Mouse (Mus musculus): ENCODE measurements around the gene Tox4. TPM values are rescaled to one million over a fixed set of nuclear protein-coding genes. Genes with fewer than 3 reads are reported as not detected.

Tox4 gene
- polyA plus RNA-seq, 1 experiment from 2014 or later, result 46.9 TPM

- Histone ChIP-seq H3K4me1 (ENCODE audit: control insufficient read depth, insufficient read depth, low read depth, low read length) (peaks cover 15% of the 10 kb centered on the region), H3K27ac (ENCODE audit: low read depth, low read length) (no peak overlapping the region), H3K4me2 (ENCODE audit: low read length) (no peak overlapping the region), H3K4me3 (ENCODE audit: low read length) (no peak overlapping the region), H3K9me3 (ENCODE audit: control insufficient read depth, low read length) (no peaks in the 10 kb centered on the region), H3K36me3 (ENCODE audit: control insufficient read depth, insufficient read depth, low read length) (0 out of 2 replicates have a peak, but pooled peaks cover 2% of the 10 kb centered on the region), H3K27me3 (replicated peaks; ENCODE audit: control insufficient read depth, insufficient read depth, low read length) (no peaks in the 10 kb centered on the region), H3K9ac (ENCODE audit: low read depth, low read length) (no peak overlapping the region)
- 50% methylated on average over 6 of the region's 6 CpGs for WGBS
- ATAC-seq, result no peak
These were observed 40.4 kb downstream of the Tox4 start for GRCm38 (mm10) chr14:52319361-52319760.

- Histone ChIP-seq H3K4me2 (ENCODE audit: low read length) (peak overlapping the region; percentile 69), H3K4me3 (ENCODE audit: low read length) (no peak overlapping the region), H3K36me3 (ENCODE audit: control insufficient read depth, insufficient read depth, low read length) (no peaks in the 10 kb centered on the region), H3K4me1 (ENCODE audit: control insufficient read depth, insufficient read depth, low read depth, low read length) (peaks cover 13% of the 10 kb centered on the region), H3K9me3 (ENCODE audit: control insufficient read depth, low read length) (no peaks in the 10 kb centered on the region), H3K9ac (ENCODE audit: low read depth, low read length) (no peak overlapping the region), H3K27me3 (replicated peaks; ENCODE audit: control insufficient read depth, insufficient read depth, low read length) (no peaks in the 10 kb centered on the region), H3K27ac (ENCODE audit: low read depth, low read length) (no peak overlapping the region)
- ATAC-seq, result no peak
- 1% methylated on average over 4 of the region's 4 CpGs for WGBS
These were observed 46.9 kb downstream of the Tox4 start for GRCm38 (mm10) chr14:52325890-52326289.

GRCm38 (mm10) chr14:52327375-52327901 lies 48.5 kb downstream of the Tox4 start:
- peak overlapping the region; percentile 50 for H3K4me3 ChIP-seq (ENCODE audit: low read length)
- peak overlapping the region; percentile 63 for H3K9ac ChIP-seq (ENCODE audit: low read depth, low read length)
- ATAC-seq, result peak; percentile 87
- H3K36me3 ChIP-seq (ENCODE audit: control insufficient read depth, insufficient read depth, low read length), result no peaks in the 10 kb centered on the region
- peak overlapping the region; percentile 80 for H3K27ac ChIP-seq (ENCODE audit: low read depth, low read length)
- H3K9me3 ChIP-seq (ENCODE audit: control insufficient read depth, low read length), result no peaks in the 10 kb centered on the region
- peak overlapping the region; percentile 69 for H3K4me2 ChIP-seq (ENCODE audit: low read length)
- under 1% methylated on average over 14 of the region's 14 CpGs for WGBS
- H3K4me1 ChIP-seq (ENCODE audit: control insufficient read depth, insufficient read depth, low read depth, low read length), result peaks cover 13% of the 10 kb centered on the region
- no peaks in the 10 kb centered on the region for H3K27me3 ChIP-seq (replicated peaks; ENCODE audit: control insufficient read depth, insufficient read depth, low read length)

- ATAC-seq, result peak; percentile 83
- Histone ChIP-seq H3K36me3 (ENCODE audit: control insufficient read depth, insufficient read depth, low read length) (no peaks in the 10 kb centered on the region), H3K4me3 (ENCODE audit: low read length) (peak within 1 kb of the TSS; percentile 50), H3K4me2 (ENCODE audit: low read length) (peak within 1 kb of the TSS; percentile 69), H3K27me3 (replicated peaks; ENCODE audit: control insufficient read depth, insufficient read depth, low read length) (no peaks in the 10 kb centered on the region), H3K9me3 (ENCODE audit: control insufficient read depth, low read length) (no peaks in the 10 kb centered on the region), H3K4me1 (ENCODE audit: control insufficient read depth, insufficient read depth, low read depth, low read length) (peaks cover 13% of the 10 kb centered on the region), H3K27ac (ENCODE audit: low read depth, low read length) (peak within 1 kb of the TSS; percentile 80), H3K9ac (ENCODE audit: low read depth, low read length) (peak within 1 kb of the TSS; percentile 63)
- WGBS, result 1% methylated on average over 26 of the region's 26 CpGs
These were observed 49.2 kb downstream of the Tox4 start, which contains the start of gene Sall2 for GRCm38 (mm10) chr14:52327910-52328812. Gene Sall2 (minus strand): TSS chr14:52328762.

- Histone ChIP-seq H3K27ac (ENCODE audit: low read depth, low read length) (peak overlapping the region; percentile 48; the same call in 1 of the 2 replicates), H3K9ac (ENCODE audit: low read depth, low read length) (no peak overlapping the region), H3K36me3 (ENCODE audit: control insufficient read depth, insufficient read depth, low read length) (no peaks in the 10 kb centered on the region), H3K4me2 (ENCODE audit: low read length) (0 out of 2 replicates have a peak overlapping the region, but pooled peaks have one; percentile 0), H3K4me1 (ENCODE audit: control insufficient read depth, insufficient read depth, low read depth, low read length) (peaks cover 10% of the 10 kb centered on the region), H3K27me3 (replicated peaks; ENCODE audit: control insufficient read depth, insufficient read depth, low read length) (no peaks in the 10 kb centered on the region), H3K9me3 (ENCODE audit: control insufficient read depth, low read length) (no peaks in the 10 kb centered on the region), H3K4me3 (ENCODE audit: low read length) (no peak overlapping the region)
- ATAC-seq, result no peak
- 5% methylated on average over 4 of the region's 4 CpGs for WGBS
These were observed 52.3 kb downstream of the Tox4 start for GRCm38 (mm10) chr14:52331069-52331750.

- no peaks in the 10 kb centered on the region for H3K27me3 ChIP-seq (replicated peaks; ENCODE audit: control insufficient read depth, insufficient read depth, low read length)
- WGBS, result 5% methylated on average over 3 of the region's 3 CpGs
- peaks cover 6% of the 10 kb centered on the region for H3K4me1 ChIP-seq (ENCODE audit: control insufficient read depth, insufficient read depth, low read depth, low read length)
- H3K36me3 ChIP-seq (ENCODE audit: control insufficient read depth, insufficient read depth, low read length), result no peaks in the 10 kb centered on the region
- H3K4me3 ChIP-seq (ENCODE audit: low read length), result no peak overlapping the region
- no peak overlapping the region for H3K27ac ChIP-seq (ENCODE audit: low read depth, low read length)
- H3K9ac ChIP-seq (ENCODE audit: low read depth, low read length), result no peak overlapping the region
- ATAC-seq, result no peak
- H3K9me3 ChIP-seq (ENCODE audit: control insufficient read depth, low read length), result no peaks in the 10 kb centered on the region
- H3K4me2 ChIP-seq (ENCODE audit: low read length), result no peak overlapping the region
These were observed 53.2 kb downstream of the Tox4 start for GRCm38 (mm10) chr14:52332171-52332570.

GRCm38 (mm10) chr14:52338751-52339511 lies 60.0 kb downstream of the Tox4 start:
- peak; percentile 85 for ATAC-seq
- no peaks in the 10 kb centered on the region for H3K27me3 ChIP-seq (replicated peaks; ENCODE audit: control insufficient read depth, insufficient read depth, low read length)
- no peaks in the 10 kb centered on the region; the same call in 1 of the 2 replicates for H3K4me1 ChIP-seq (ENCODE audit: control insufficient read depth, insufficient read depth, low read depth, low read length)
- H3K4me3 ChIP-seq (ENCODE audit: low read length), result peak overlapping the region; percentile 37
- H3K36me3 ChIP-seq (ENCODE audit: control insufficient read depth, insufficient read depth, low read length), result no peaks in the 10 kb centered on the region
- peak overlapping the region; percentile 55 for H3K27ac ChIP-seq (ENCODE audit: low read depth, low read length)
- H3K9me3 ChIP-seq (ENCODE audit: control insufficient read depth, low read length), result no peaks in the 10 kb centered on the region
- peak overlapping the region; percentile 61 for H3K4me2 ChIP-seq (ENCODE audit: low read length)
- peak overlapping the region; percentile 63 for H3K9ac ChIP-seq (ENCODE audit: low read depth, low read length)
- 29% methylated on average over 21 of the region's 21 CpGs for WGBS

GRCm38 (mm10) chr14:52339512-52339852 lies 60.5 kb downstream of the Tox4 start:
- ATAC-seq, result no peak
- H3K36me3 ChIP-seq (ENCODE audit: control insufficient read depth, insufficient read depth, low read length), result no peaks in the 10 kb centered on the region
- H3K27ac ChIP-seq (ENCODE audit: low read depth, low read length), result peak overlapping the region; percentile 52
- no peaks in the 10 kb centered on the region; the same call in 1 of the 2 replicates for H3K9me3 ChIP-seq (ENCODE audit: control insufficient read depth, low read length)
- H3K27me3 ChIP-seq (replicated peaks; ENCODE audit: control insufficient read depth, insufficient read depth, low read length), result no peaks in the 10 kb centered on the region
- no peaks in the 10 kb centered on the region; the same call in 1 of the 2 replicates for H3K4me1 ChIP-seq (ENCODE audit: control insufficient read depth, insufficient read depth, low read depth, low read length)
- H3K4me2 ChIP-seq (ENCODE audit: low read length), result peak overlapping the region; percentile 61
- H3K4me3 ChIP-seq (ENCODE audit: low read length), result peak overlapping the region; percentile 37
- peak overlapping the region; percentile 63 for H3K9ac ChIP-seq (ENCODE audit: low read depth, low read length)
- WGBS, result 73% methylated on average over 6 of the region's 6 CpGs

Measured in hindbrain, embryonic 16.5 days (tissue).